Mouse (Mus musculus) bone marrow macrophage, adult 2 months (primary cell): ENCODE data around the gene Olfr763. TPM values are rescaled to one million over a fixed set of nuclear protein-coding genes. Genes with fewer than 3 reads are reported as not detected.

ENCODE experiments used
- polyA plus RNA-seq: library from polyadenylated mRNA; stranded (reverse); fragments of >200 nt; gene quantifications from 2 replicates; pipeline ENCODE4 v1.2.4, GENCODE M21; 2012; ENCODE audit not compliant: missing spikeins, insufficient read depth, insufficient read length

Gene Olfr763
- polyA plus RNA-seq, 1 experiment = not detected

Other genes with a start within 250 kb of the Olfr763 start
- gene Mmp19, start 219.9 kb upstream of the Olfr763 start, polyA plus RNA-seq = 26.8 and 28.3 TPM in 2 replicates
- 65.2 and 65.7 TPM in 2 replicates for gene Dnajc14, start 206.7 kb upstream of the Olfr763 start, polyA plus RNA-seq
- gene Tmem198b, start 206.4 kb upstream of the Olfr763 start, polyA plus RNA-seq = 14.3 and 18.0 TPM in 2 replicates
- 62.2 and 81.9 TPM in 2 replicates for gene Sarnp, start 193.5 kb upstream of the Olfr763 start, polyA plus RNA-seq
- gene Ormdl2, start 189.1 kb upstream of the Olfr763 start, polyA plus RNA-seq = 78.1 and 83.5 TPM in 2 replicates
- gene Gdf11, start 119.1 kb upstream of the Olfr763 start, polyA plus RNA-seq = not detected in 2 replicates
- gene Cd63, start 109.8 kb upstream of the Olfr763 start, polyA plus RNA-seq = 751 and 791 TPM in 2 replicates
- gene Rdh5, start 87.9 kb upstream of the Olfr763 start, polyA plus RNA-seq = 4.6 and 7.5 TPM in 2 replicates
- 125 TPM in 2 replicates for gene Bloc1s1, start 86.8 kb upstream of the Olfr763 start, polyA plus RNA-seq
- 0.17 TPM in 1 of 2 replicates, not detected in the other for gene Itga7, start 77.0 kb upstream of the Olfr763 start, polyA plus RNA-seq
- not detected in 2 replicates for gene Mettl7b, start 49.8 kb upstream of the Olfr763 start, polyA plus RNA-seq
- not detected in 2 replicates for gene Olfr9, start 21.4 kb upstream of the Olfr763 start, polyA plus RNA-seq
- gene Olfr764-ps1, start 29.1 kb downstream of the Olfr763 start, polyA plus RNA-seq = not detected in 2 replicates
- not detected in 2 replicates for gene Olfr765, start 39.2 kb downstream of the Olfr763 start, polyA plus RNA-seq
- not detected in 2 replicates for gene Olfr766-ps1, start 58.2 kb downstream of the Olfr763 start, polyA plus RNA-seq
- not detected in 2 replicates for gene Olfr767, start 72.1 kb downstream of the Olfr763 start, polyA plus RNA-seq
- gene Olfr768, start 88.6 kb downstream of the Olfr763 start, polyA plus RNA-seq = not detected in 2 replicates
- not detected in 2 replicates for gene Olfr769, start 107.1 kb downstream of the Olfr763 start, polyA plus RNA-seq
- gene Olfr770, start 128.2 kb downstream of the Olfr763 start, polyA plus RNA-seq = not detected in 2 replicates
- not detected in 2 replicates for gene Olfr771, start 154.0 kb downstream of the Olfr763 start, polyA plus RNA-seq
- gene Olfr772, start 167.1 kb downstream of the Olfr763 start, polyA plus RNA-seq = not detected in 2 replicates
- not detected in 2 replicates for gene Olfr773, start 176.6 kb downstream of the Olfr763 start, polyA plus RNA-seq
- gene Olfr774, start 225.4 kb downstream of the Olfr763 start, polyA plus RNA-seq = not detected in 2 replicates
- gene Olfr775, start 237.6 kb downstream of the Olfr763 start, polyA plus RNA-seq = not detected in 2 replicates
- gene Olfr776, start 248.3 kb downstream of the Olfr763 start, polyA plus RNA-seq = not detected in 2 replicates